Mouse (Mus musculus) intestine, postnatal 0 days (tissue): ENCODE data around the gene A930002H24Rik. TPM values are rescaled to one million over a fixed set of nuclear protein-coding genes. Genes with fewer than 3 reads are reported as not detected.

ENCODE experiments used
- ATAC-seq: fragments of 200-750 bp; cut with Nextera tagmentation; 2 replicates; pipeline ENCODE4 v1.8.0; 2017; ENCODE audit warnings: mild to moderate bottlenecking, moderate TSS enrichment, moderate library complexity
- H3K27ac ChIP-seq: fragments of 300-500 bp; sonication (generic); 2 replicates; pipeline ENCODE4 v1.5.1; 2014; ENCODE audit warnings: mild to moderate bottlenecking, low read depth, low read length, moderate library complexity
- H3K27me3 ChIP-seq: fragments of 300-500 bp; sonication (generic); replicated peaks from 2 replicates; pipeline ENCODE4 v1.6.1; 2014; ENCODE audit warnings: low read length, mixed read lengths; ENCODE audit not compliant: control insufficient read depth, insufficient read depth
- H3K36me3 ChIP-seq: fragments of 300-500 bp; sonication (generic); 2 replicates; pipeline ENCODE4 v1.6.1; 2014; ENCODE audit warnings: mild to moderate bottlenecking, moderate library complexity; ENCODE audit not compliant: control insufficient read depth, insufficient read depth
- H3K4me1 ChIP-seq: fragments of 300-500 bp; sonication (generic); replicated peaks from 2 replicates; pipeline ENCODE4 v1.6.1; 2014; ENCODE audit warnings: antibody characterized with exemption, low read length, mixed read lengths; ENCODE audit not compliant: control insufficient read depth, insufficient read depth
- H3K4me2 ChIP-seq: fragments of 300-500 bp; sonication (generic); replicated peaks from 2 replicates; pipeline ENCODE4 v1.6.1; 2014; ENCODE audit warnings: low read depth, mild to moderate bottlenecking, moderate library complexity
- H3K4me3 ChIP-seq: fragments of 300-500 bp; sonication (generic); 2 replicates; pipeline ENCODE4 v1.5.1; 2014; ENCODE audit warnings: low read depth, low read length
- H3K9ac ChIP-seq: fragments of 300-500 bp; sonication (generic); 2 replicates; pipeline ENCODE4 v1.6.1; 2014; ENCODE audit warnings: mild to moderate bottlenecking, low read depth, low read length
- H3K9me3 ChIP-seq: fragments of 300-500 bp; sonication (generic); 2 replicates; pipeline ENCODE4 v1.6.1; 2016; ENCODE audit warnings: mixed run types; ENCODE audit not compliant: control insufficient read depth
- CTCF ChIP-seq: sonication (generic); IDR thresholded peaks from 2 replicates; pipeline ENCODE4 v1.5.1; 2016; ENCODE audit warnings: low read depth, mild to moderate bottlenecking, control low read depth, antibody characterized with exemption, moderate library complexity
- WGBS: fragments of 180-500 bp; shearing (Covaris S2); extraction: QIAGEN DNeasy Blood & Tissue Kit; methylation state at CpG from one replicate; pipeline ENCODE4 v1.1.7; 2014; 5-methylcytosine and 5-hydroxymethylcytosine counted together
- polyA plus RNA-seq: library from polyadenylated mRNA; unstranded; fragments of >200 nt; fragmentation: Nextera tagmentation; extraction: Ambion mirVana; gene quantifications from 2 replicates; pipeline ENCODE4 v1.2.1, GENCODE M21; 2015

The A930002H24Rik gene
- polyA plus RNA-seq, 1 experiment from 2014 or later, result 2.6 TPM

DNA sequence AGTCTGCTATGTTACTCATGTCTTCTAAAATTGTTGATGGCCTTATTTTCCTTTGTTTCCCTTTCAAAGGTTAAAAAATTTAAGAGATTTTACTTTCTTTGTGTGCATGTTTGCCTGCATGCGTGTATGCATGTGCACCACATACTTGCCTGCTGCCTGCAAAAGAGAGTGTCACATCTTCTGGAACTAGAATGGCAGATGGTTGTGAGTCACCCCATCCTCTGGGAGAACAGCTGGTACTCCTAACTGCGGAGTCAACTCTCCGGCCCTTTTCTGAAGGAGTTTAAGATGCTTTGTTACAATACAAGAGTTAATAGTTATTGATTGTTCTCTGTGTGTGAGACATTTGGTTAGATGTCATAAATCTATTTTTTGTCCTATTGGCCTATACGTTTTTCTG lies 15.3 kb upstream of the A930002H24Rik start:
- no peak for TF ChIP-seq CTCF
- no peak overlapping the region for H3K4me2 ChIP-seq
- H3K9me3 ChIP-seq, result no peaks in the 10 kb centered on the region
- no peak overlapping the region for H3K9ac ChIP-seq
- H3K27ac ChIP-seq, result no peak overlapping the region
- H3K4me3 ChIP-seq, result no peak overlapping the region
- H3K4me1 ChIP-seq, result no peaks in the 10 kb centered on the region
- H3K27me3 ChIP-seq, result no peaks in the 10 kb centered on the region
- no peaks in the 10 kb centered on the region for H3K36me3 ChIP-seq
- ATAC-seq, result no peak
- 76% methylated on average over 4 of the region's 4 CpGs for WGBS

DNA sequence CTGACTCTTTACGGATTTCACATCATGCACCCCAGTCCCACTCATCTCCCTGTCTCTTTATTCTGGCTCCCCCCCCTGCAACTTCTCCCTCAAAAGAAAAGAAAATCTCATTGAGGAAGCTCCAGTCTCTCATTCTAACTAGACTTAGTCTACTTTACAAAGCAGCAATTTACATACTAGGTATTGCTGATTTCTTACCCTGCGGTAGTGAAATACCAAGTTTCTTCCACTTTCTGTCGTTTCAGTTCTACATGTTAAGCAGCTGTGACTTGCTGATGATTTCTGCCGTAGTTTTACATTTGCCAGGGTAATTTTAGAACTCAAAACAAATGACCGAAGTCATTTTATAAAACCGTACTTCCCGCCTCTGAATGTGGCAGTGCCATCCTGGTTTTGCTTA lies 8.2 kb upstream of the A930002H24Rik start:
- no peaks in the 10 kb centered on the region for H3K9me3 ChIP-seq
- no peaks in the 10 kb centered on the region for H3K27me3 ChIP-seq
- no peaks in the 10 kb centered on the region for H3K36me3 ChIP-seq
- no peak for ATAC-seq
- no peak overlapping the region for H3K9ac ChIP-seq
- no peaks in the 10 kb centered on the region for H3K4me1 ChIP-seq
- H3K27ac ChIP-seq, result no peak overlapping the region
- no peak for TF ChIP-seq CTCF
- no peak overlapping the region for H3K4me2 ChIP-seq
- WGBS, result 94% methylated on average over 7 of the region's 7 CpGs
- H3K4me3 ChIP-seq, result no peak overlapping the region

DNA sequence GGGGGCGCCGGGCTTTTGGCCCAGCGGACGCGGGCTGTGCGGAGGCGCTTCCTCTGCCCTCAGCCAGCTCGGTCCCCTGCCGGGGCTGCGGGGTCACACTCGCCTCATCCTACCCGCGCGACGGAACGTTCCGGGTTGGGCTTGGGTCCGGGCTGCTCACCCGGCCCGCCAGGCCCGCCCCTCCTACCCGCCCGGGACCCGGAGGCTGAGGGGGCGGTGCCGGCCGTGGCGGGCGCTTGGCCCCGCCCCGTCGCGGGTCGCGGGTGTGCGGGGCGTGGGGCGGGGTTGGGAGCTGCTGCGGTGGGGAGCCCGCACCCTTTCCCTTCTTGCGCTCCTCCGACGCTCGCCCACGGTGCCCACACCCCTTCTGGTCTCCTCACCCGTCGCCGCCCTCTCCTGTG lies 580 bp upstream of the A930002H24Rik start:
- ATAC-seq, result peak; percentile 72
- TF ChIP-seq CTCF, result no peak
- Histone ChIP-seq H3K36me3 (no peaks in the 10 kb centered on the region), H3K27ac (peak overlapping the region; percentile 74), H3K9me3 (no peaks in the 10 kb centered on the region), H3K4me1 (no peaks in the 10 kb centered on the region), H3K4me2 (peak overlapping the region; percentile 95), H3K9ac (peak overlapping the region; percentile 91), H3K27me3 (no peaks in the 10 kb centered on the region), H3K4me3 (peak overlapping the region; percentile 95)
- WGBS, result under 1% methylated on average over 34 of the region's 48 CpGs

DNA sequence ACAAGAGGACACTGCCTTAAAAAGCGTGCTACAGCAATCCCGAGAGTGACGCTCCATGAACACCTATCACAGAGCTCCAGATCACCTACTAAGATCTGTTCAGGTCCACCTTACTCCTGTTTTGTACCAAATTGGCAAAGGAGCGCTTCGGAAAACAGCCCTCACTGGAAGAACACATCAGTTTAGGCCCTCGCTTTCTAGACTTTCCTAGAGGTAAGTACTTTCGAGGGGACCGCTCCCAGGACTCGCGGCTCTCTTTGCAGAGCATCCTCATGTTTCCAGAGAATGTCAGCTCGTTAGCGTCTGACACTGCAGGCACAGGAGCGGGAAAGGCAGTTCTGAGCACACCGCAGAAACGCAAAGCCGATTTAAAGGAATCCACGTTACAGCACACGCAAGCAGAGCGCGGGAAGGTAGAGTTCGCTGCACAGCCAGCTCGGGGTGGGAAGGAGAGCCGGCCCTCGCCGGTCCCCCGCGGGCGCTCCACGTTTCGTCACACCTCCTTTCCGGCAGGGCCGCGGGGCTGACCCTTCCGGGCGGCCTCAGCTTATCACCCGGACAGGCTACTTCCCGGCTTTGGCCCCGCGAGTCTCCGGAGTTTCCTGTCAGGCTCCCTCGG lies 470 bp downstream of the A930002H24Rik start, which contains the start of gene Fer:
TSS of gene Fer (plus strand) at position 51 of the 619 bp plus-strand sequence.
- WGBS, result 2% methylated on average over 40 of the region's 41 CpGs
- peak; percentile 52 for ATAC-seq
- H3K27me3 ChIP-seq, result no peaks in the 10 kb centered on the region
- no peaks in the 10 kb centered on the region for H3K9me3 ChIP-seq
- H3K36me3 ChIP-seq, result no peaks in the 10 kb centered on the region
- H3K27ac ChIP-seq, result peak within 1 kb of the TSS; percentile 74
- peak within 1 kb of the TSS; percentile 91 for H3K9ac ChIP-seq
- peak within 1 kb of the TSS; percentile 95 for H3K4me3 ChIP-seq
- no peak for TF ChIP-seq CTCF
- H3K4me2 ChIP-seq, result peak within 1 kb of the TSS; percentile 95
- H3K4me1 ChIP-seq, result no peaks in the 10 kb centered on the region

DNA sequence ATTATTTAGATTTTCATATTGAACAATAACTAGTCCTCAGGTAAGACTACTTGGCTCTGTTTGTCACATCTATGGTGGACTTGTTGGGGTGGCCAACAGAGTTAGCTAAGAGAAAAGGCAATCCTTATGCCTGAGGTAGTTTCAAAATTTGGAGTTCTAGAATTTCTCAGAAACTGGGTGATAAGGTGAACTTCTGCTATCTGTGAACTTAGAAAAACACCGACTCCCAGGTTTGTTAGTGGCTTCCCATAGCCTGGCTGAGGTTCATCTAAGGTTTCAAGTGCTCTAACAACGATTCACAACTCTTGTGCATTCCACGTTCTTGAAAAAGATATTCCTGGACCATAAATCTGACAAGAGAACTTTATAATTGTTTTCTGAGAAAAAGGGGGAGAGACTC lies 1.2 kb downstream of the A930002H24Rik start:
- WGBS, result 44% methylated on average over 3 of the region's 3 CpGs
- Histone ChIP-seq H3K4me2 (peak overlapping the region; percentile 95; the same call in 1 of the 2 replicates), H3K27ac (no peak overlapping the region), H3K4me1 (no peaks in the 10 kb centered on the region), H3K36me3 (no peaks in the 10 kb centered on the region), H3K27me3 (no peaks in the 10 kb centered on the region), H3K9ac (no peak overlapping the region), H3K4me3 (no peak overlapping the region), H3K9me3 (no peaks in the 10 kb centered on the region)
- no peak for ATAC-seq
- TF ChIP-seq CTCF, result no peak

DNA sequence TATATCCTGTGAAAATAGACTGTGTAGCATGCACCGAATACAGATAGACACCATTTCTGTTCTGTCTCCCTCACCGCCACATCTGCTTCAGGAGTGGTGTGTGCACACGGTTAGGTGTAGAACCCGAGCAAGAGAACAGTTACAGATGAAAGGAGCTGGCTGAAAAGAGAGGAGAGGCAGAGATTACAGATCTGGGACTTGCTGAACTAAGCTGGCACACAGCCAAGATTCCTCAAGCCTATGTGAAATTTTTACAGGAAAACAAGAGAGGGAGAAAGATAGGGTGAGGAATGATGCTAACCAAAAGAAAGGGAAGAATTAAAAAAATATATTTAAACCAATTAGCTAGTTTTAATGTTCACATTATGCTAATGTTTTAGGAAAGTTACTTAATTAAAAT lies 2.6 kb downstream of the A930002H24Rik start:
- Histone ChIP-seq H3K27ac (no peak overlapping the region), H3K4me3 (no peak overlapping the region), H3K9me3 (no peaks in the 10 kb centered on the region), H3K36me3 (no peaks in the 10 kb centered on the region), H3K9ac (no peak overlapping the region), H3K4me1 (no peaks in the 10 kb centered on the region), H3K4me2 (no peak overlapping the region), H3K27me3 (no peaks in the 10 kb centered on the region)
- WGBS, result 44% methylated on average over 4 of the region's 4 CpGs
- TF ChIP-seq CTCF, result no peak
- no peak for ATAC-seq
